Mouse (Mus musculus) bone marrow, adult 2 months (tissue): Measurements from ENCODE around the gene Slc5a9.

ENCODE experiments used
- CTCF ChIP-seq: fragments of 200-500 bp; IDR thresholded peaks from 2 replicates; pipeline ENCODE4 v1.5.1; 2011; ENCODE audit warnings: low read length, control low read depth; ENCODE audit not compliant: control insufficient read depth, insufficient read depth
- POLR2A ChIP-seq: fragments of 200-500 bp; IDR thresholded peaks from 2 replicates; pipeline ENCODE4 v1.6.1; 2011; ENCODE audit warnings: low read depth, mild to moderate bottlenecking, control low read depth, low read length, borderline replicate concordance; ENCODE audit not compliant: control insufficient read depth

DNA sequence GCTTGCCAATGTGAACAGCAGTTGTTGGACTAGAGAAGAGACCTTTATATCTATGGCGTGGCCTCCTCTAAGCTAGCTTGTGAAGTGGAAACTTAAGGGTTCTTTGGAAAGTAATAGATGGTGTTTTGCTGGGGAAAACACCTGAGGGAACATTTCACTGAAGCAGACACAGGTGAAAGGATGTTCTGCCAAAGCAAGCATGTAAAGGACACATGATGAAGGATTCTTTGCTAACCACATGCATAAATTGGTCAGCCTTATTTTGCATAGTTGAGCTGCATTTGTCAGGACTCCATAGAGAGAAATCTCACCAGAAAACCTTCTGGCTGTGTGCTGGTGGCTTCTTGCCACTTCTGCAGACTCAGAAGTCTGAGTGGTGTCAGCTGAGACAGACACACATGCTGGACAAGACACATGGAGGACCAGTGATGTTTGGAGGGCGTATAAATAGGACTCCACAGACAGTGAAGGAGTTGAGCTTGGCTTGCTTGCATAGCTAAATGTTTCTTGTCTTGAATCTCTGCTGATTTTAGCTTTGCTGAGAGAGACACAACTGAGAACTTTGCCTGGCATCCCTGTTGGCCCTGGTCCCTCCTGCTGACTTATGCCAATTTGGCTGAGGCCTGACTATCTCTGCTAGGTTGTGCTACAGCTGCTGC, 34.8 kb downstream of the Slc5a9 start:
- TF ChIP-seq CTCF: no peak
- TF ChIP-seq POLR2A: no peak
